ENCODE assay signal across 29 mouse cellular contexts in genomic region chr15:97446181-97446580, GRCm38 (mm10).
A peak's percentile ranks its signal among the peaks of the same experiment; 100 is the strongest.
DNase-seq lines count a peak whose midpoint lies in the region; ATAC-seq and TF ChIP-seq lines count a peak whose summit lies in the region.
"Had no signal": no experiment of that assay in that cellular context is flagged by ENCODE, and none has a peak within 500 bp of the region (broad histone marks: within the 10 kb centered on the region; RNA-seq: fewer than 3 reads in every experiment).

No protein-coding gene starts in this region.

- WGBS in hindbrain, embryonic 10.5 days = 70% methylated on average over 9 of the region's 9 CpGs
- WGBS in hindbrain, embryonic 16.5 days = 43% methylated on average over 9 of the region's 9 CpGs
- 44% methylated on average over 9 of the region's 9 CpGs for WGBS in midbrain, embryonic 16.5 days

- no peaks in the 10 kb centered on the region for H3K27me3 ChIP-seq in hindbrain, embryonic 10.5 days (ENCODE audit: insufficient read depth, poor library complexity, severe bottlenecking)
- H3K27me3 ChIP-seq in hindbrain, embryonic 16.5 days (replicated peaks; ENCODE audit: control insufficient read depth, insufficient read depth, low read length) = no peaks in the 10 kb centered on the region
- H3K27me3 ChIP-seq in testis, adult 2 months (ENCODE audit: control insufficient read depth, insufficient read depth, low read length) = no peaks in the 10 kb centered on the region
- no peaks in the 10 kb centered on the region for H3K27me3 ChIP-seq in midbrain, embryonic 16.5 days (ENCODE audit: control insufficient read depth, insufficient read depth, low read depth, low read length)
- H3K27me3 ChIP-seq: embryonic facial prominence, embryonic 13.5 days; limb, embryonic 13.5 days; lung, embryonic 15.5 days; neural tube, embryonic 13.5 days; stomach, embryonic 15.5 days had no signal

- H3K9ac ChIP-seq in hindbrain, embryonic 16.5 days (ENCODE audit: low read depth, low read length) = no peak overlapping the region
- H3K9ac ChIP-seq in midbrain, embryonic 16.5 days (ENCODE audit: low read depth, low read length) = no peak overlapping the region
- H3K9ac ChIP-seq: embryonic facial prominence, embryonic 13.5 days; limb, embryonic 13.5 days; lung, embryonic 15.5 days; neural tube, embryonic 13.5 days; stomach, embryonic 15.5 days had no signal

- H3K4me1 ChIP-seq in hindbrain, embryonic 10.5 days (replicated peaks) = peaks cover 18% of the 10 kb centered on the region
- H3K4me1 ChIP-seq in hindbrain, embryonic 16.5 days (ENCODE audit: control insufficient read depth, insufficient read depth, low read depth, low read length) = no peaks in the 10 kb centered on the region
- no peaks in the 10 kb centered on the region for H3K4me1 ChIP-seq in testis, adult 2 months (ENCODE audit: control insufficient read depth, insufficient read depth, low read length)
- peaks cover 4% of the 10 kb centered on the region; the same call in 1 of the 2 replicates for H3K4me1 ChIP-seq in midbrain, embryonic 16.5 days (ENCODE audit: control insufficient read depth, insufficient read depth, low read length)
- H3K4me1 ChIP-seq: embryonic facial prominence, embryonic 13.5 days; limb, embryonic 13.5 days; lung, embryonic 15.5 days; stomach, embryonic 15.5 days had no signal

- H3K4me3 ChIP-seq in hindbrain, embryonic 10.5 days = no peak overlapping the region
- no peak overlapping the region for H3K4me3 ChIP-seq in hindbrain, embryonic 16.5 days (ENCODE audit: low read length)
- H3K4me3 ChIP-seq in testis, adult 2 months (ENCODE audit: control insufficient read depth, low read depth, low read length) = no peak overlapping the region
- no peak overlapping the region for H3K4me3 ChIP-seq in midbrain, embryonic 16.5 days (ENCODE audit: low read depth, low read length)
- H3K4me3 ChIP-seq: embryonic facial prominence, embryonic 13.5 days; erythroblast, embryonic 14.5 days; layer of hippocampus, adult 2 months; limb, embryonic 13.5 days; lung, embryonic 15.5 days; neural tube, embryonic 13.5 days; stomach, embryonic 15.5 days had no signal

- H3K27ac ChIP-seq in hindbrain, embryonic 10.5 days = peak overlapping the region; percentile 43
- H3K27ac ChIP-seq in hindbrain, embryonic 16.5 days (ENCODE audit: low read depth, low read length) = no peak overlapping the region
- 0 out of 2 replicates have a peak overlapping the region, but pooled peaks have one; percentile 13 for H3K27ac ChIP-seq in testis, adult 2 months (ENCODE audit: control insufficient read depth, insufficient read depth, low read depth, low read length)
- peak overlapping the region; percentile 19 for H3K27ac ChIP-seq in midbrain, embryonic 16.5 days (ENCODE audit: low read length)
- H3K27ac ChIP-seq: embryonic facial prominence, embryonic 13.5 days; layer of hippocampus, adult 2 months; limb, embryonic 13.5 days; lung, embryonic 15.5 days; neural tube, embryonic 13.5 days; stomach, embryonic 15.5 days had no signal

- no peak for DNase-seq in hindbrain, embryonic 10.5 days (ENCODE audit: low spot score)
- DNase-seq in testis, postnatal 10 days (ENCODE audit: low spot score) = no peak
- DNase-seq in layer of hippocampus, postnatal 14 days (ENCODE audit: low spot score in 2 of 2) = no peak
- DNase-seq: adrenal gland, postnatal 14 days; cerebellum, adult 11-12 months; cerebellum, adult 9-11 months; embryo, embryonic 11 days; gastrocnemius, postnatal 25 days; heart, adult 18-20 months; heart, postnatal 4 days; kidney, adult 2 months; kidney, postnatal 36 days; right cerebral cortex, postnatal 25 days; thymus, adult 18-20 months; thymus, postnatal 25 days had no signal

- no peak for TF ChIP-seq CTCF in testis, adult 2 months (IDR thresholded peaks at IDR 0.05; ENCODE audit: control insufficient read depth, insufficient read depth, insufficient replicate concordance, low read depth, low read length)

- no peak for TF ChIP-seq POLR2A in testis, adult 2 months (IDR thresholded peaks at IDR 0.05; ENCODE audit: control insufficient read depth, low read depth, low read length)

- no peaks in the 10 kb centered on the region for H3K36me3 ChIP-seq in hindbrain, embryonic 10.5 days
- H3K36me3 ChIP-seq in hindbrain, embryonic 16.5 days (ENCODE audit: control insufficient read depth, insufficient read depth, low read length) = no peaks in the 10 kb centered on the region
- no peaks in the 10 kb centered on the region for H3K36me3 ChIP-seq in testis, adult 2 months (ENCODE audit: control insufficient read depth, insufficient read depth, low read length)
- no peaks in the 10 kb centered on the region for H3K36me3 ChIP-seq in midbrain, embryonic 16.5 days (ENCODE audit: control insufficient read depth, insufficient read depth, low read length)
- H3K36me3 ChIP-seq: embryonic facial prominence, embryonic 13.5 days; limb, embryonic 13.5 days; lung, embryonic 15.5 days; neural tube, embryonic 13.5 days; stomach, embryonic 15.5 days had no signal

- ATAC-seq in hindbrain, embryonic 16.5 days = no peak
- no peak for ATAC-seq in midbrain, embryonic 16.5 days
- no peak for ATAC-seq in erythroblast, adult 5-6 weeks (replicated peaks; ENCODE audit: low FRiP score, poor library complexity, severe bottlenecking)
- ATAC-seq: Patski had no signal

- no peaks in the 10 kb centered on the region for H3K9me3 ChIP-seq in hindbrain, embryonic 10.5 days
- no peaks in the 10 kb centered on the region for H3K9me3 ChIP-seq in hindbrain, embryonic 16.5 days (ENCODE audit: control insufficient read depth, low read length)
- 0 out of 2 replicates have a peak, but pooled peaks cover 3% of the 10 kb centered on the region for H3K9me3 ChIP-seq in midbrain, embryonic 16.5 days (replicated peaks; ENCODE audit: control insufficient read depth, low read length, poor library complexity, severe bottlenecking)
- H3K9me3 ChIP-seq: lung, embryonic 15.5 days; neural tube, embryonic 13.5 days; stomach, embryonic 15.5 days had no signal

- no peak overlapping the region for H3K4me2 ChIP-seq in hindbrain, embryonic 16.5 days (ENCODE audit: low read length)
- H3K4me2 ChIP-seq in midbrain, embryonic 16.5 days (ENCODE audit: low read length) = no peak overlapping the region
- H3K4me2 ChIP-seq: embryonic facial prominence, embryonic 13.5 days; heart, embryonic 11.5 days; limb, embryonic 13.5 days; liver, embryonic 11.5 days; lung, embryonic 15.5 days; neural tube, embryonic 13.5 days; stomach, embryonic 15.5 days had no signal
